Mouse (Mus musculus) C2C12 (cell line): ENCODE results near the gene Lcn12. TPM values are rescaled to one million over a fixed set of nuclear protein-coding genes. Genes with fewer than 3 reads are reported as not detected.

Source experiments
- H3K27me3 ChIP-seq: one replicate; pipeline ENCODE4 v1.6.1; 2011; ENCODE audit not compliant: control insufficient read depth, insufficient read depth, insufficient read length
- H3K36me3 ChIP-seq: one replicate; pipeline ENCODE4 v1.6.1; 2011; ENCODE audit not compliant: control insufficient read depth, insufficient read depth
- H3K4me3 ChIP-seq: one replicate; pipeline ENCODE4 v1.5.1; 2011; ENCODE audit warnings: mild to moderate bottlenecking, control low read depth; ENCODE audit not compliant: poor library complexity, insufficient read depth, severe bottlenecking
- H3K79me2 ChIP-seq: one replicate; pipeline ENCODE4 v1.6.1; 2011; ENCODE audit not compliant: control insufficient read depth, insufficient read depth
- H3K79me3 ChIP-seq: one replicate; pipeline ENCODE4 v1.6.1; 2011; ENCODE audit warnings: low read depth, control low read depth
- H3ac ChIP-seq: one replicate; pipeline ENCODE3; 2011; ENCODE audit warnings: low read depth; ENCODE audit not compliant: control insufficient read depth, insufficient read length
- CEBPB ChIP-seq: IDR thresholded peaks from one replicate; pipeline ENCODE4 v1.6.1; 2011; ENCODE audit warnings: low read depth, mild to moderate bottlenecking, control low read depth, moderate library complexity
- CTCF ChIP-seq: IDR thresholded peaks from one replicate; pipeline ENCODE4 v1.5.1; 2011; ENCODE audit not compliant: control insufficient read depth, insufficient read depth, insufficient read length
- FOSL1 ChIP-seq: IDR thresholded peaks from one replicate; pipeline ENCODE4 v1.8.0; 2011; ENCODE audit warnings: mild to moderate bottlenecking, low read length; ENCODE audit not compliant: poor library complexity, insufficient read depth, severe bottlenecking
- MAX ChIP-seq: IDR thresholded peaks from one replicate; pipeline ENCODE4 v1.6.1; 2011; ENCODE audit warnings: mild to moderate bottlenecking, control low read depth
- MYOD1 ChIP-seq: IDR thresholded peaks from one replicate; pipeline ENCODE4 v1.6.1; 2011; ENCODE audit warnings: low read depth; ENCODE audit not compliant: control insufficient read depth, insufficient read length
- MYOG ChIP-seq: IDR thresholded peaks from one replicate; pipeline ENCODE4 v1.6.1; 2011; ENCODE audit not compliant: control insufficient read depth, insufficient read length; ENCODE audit errors: extremely low read depth
- USF1 ChIP-seq: IDR thresholded peaks from one replicate; pipeline ENCODE4 v1.6.1; 2011; ENCODE audit warnings: low read depth, mild to moderate bottlenecking, control low read depth, moderate library complexity
- polyA plus RNA-seq: library from polyadenylated mRNA; unstranded; fragments of >200 nt; fragmentation: generic; extraction: Trizol; gene quantifications from one replicate; pipeline ENCODE4 v1.2.1, GENCODE M21; 2012; ENCODE audit warnings: missing spikeins

Lcn12 gene
- polyA plus RNA-seq, 1 experiment = not detected

GRCm38 (mm10) chr2:25498622-25499478 is 5.1 kb upstream of the Lcn12 start:
- Histone ChIP-seq H3K79me3 (peaks cover 9% of the 10 kb centered on the region), H3K27me3 (no peaks in the 10 kb centered on the region), H3K79me2 (peaks cover 19% of the 10 kb centered on the region), H3K4me3 (no peak overlapping the region), H3K36me3 (peaks cover 8% of the 10 kb centered on the region), H3ac (no peak overlapping the region)
- TF ChIP-seq USF1 (no peak), MYOG (no peak), CEBPB (no peak), CTCF (no peak), MAX (no peak), MYOD1 (no peak), FOSL1 (no peak)

DNA sequence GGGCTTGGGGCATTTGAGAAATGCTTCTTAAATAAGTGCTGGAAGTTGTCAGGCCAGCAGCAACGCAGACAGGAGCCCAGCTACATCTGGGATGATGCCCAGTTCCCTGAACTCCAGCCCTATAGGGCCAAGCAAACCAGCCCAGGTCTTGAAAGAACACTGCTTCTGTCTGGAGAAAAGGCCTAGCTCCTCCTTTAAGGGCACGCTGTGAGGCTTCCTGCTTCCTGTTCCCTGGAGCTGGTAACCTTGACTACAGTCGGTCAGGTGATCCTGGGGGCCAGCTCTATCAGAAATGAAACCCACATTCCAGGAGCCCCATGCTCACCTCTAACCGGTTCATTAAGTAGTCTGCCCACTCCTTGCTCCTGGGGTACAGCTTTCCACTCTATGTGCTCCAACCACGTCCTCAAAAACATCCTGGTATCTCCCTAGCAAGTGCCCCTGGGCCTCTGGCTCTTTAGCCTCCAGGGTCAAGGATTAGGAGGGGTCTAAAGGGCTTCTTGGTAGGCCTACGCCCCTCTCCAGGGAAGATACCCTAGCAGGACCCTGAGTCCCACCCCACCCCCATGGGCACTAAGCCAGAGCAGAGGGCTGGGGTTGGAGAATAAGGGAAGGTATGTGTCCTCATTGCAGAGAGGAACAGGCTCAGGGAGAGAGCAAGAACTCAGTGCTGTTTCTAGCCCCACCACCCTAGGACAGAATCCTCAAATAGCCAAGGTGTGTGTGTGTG is 4.3 kb upstream of the Lcn12 start:
- peaks cover 9% of the 10 kb centered on the region for H3K79me3 ChIP-seq
- peaks cover 4% of the 10 kb centered on the region for H3K36me3 ChIP-seq
- peaks cover 19% of the 10 kb centered on the region for H3K79me2 ChIP-seq
- no peak for TF ChIP-seq USF1
- no peak for TF ChIP-seq FOSL1
- TF ChIP-seq MYOD1 = no peak
- TF ChIP-seq MAX = no peak
- TF ChIP-seq CEBPB = no peak
- no peak for TF ChIP-seq MYOG
- no peak for TF ChIP-seq CTCF
- no peak overlapping the region for H3ac ChIP-seq
- H3K4me3 ChIP-seq = no peak overlapping the region
- H3K27me3 ChIP-seq = no peaks in the 10 kb centered on the region

DNA sequence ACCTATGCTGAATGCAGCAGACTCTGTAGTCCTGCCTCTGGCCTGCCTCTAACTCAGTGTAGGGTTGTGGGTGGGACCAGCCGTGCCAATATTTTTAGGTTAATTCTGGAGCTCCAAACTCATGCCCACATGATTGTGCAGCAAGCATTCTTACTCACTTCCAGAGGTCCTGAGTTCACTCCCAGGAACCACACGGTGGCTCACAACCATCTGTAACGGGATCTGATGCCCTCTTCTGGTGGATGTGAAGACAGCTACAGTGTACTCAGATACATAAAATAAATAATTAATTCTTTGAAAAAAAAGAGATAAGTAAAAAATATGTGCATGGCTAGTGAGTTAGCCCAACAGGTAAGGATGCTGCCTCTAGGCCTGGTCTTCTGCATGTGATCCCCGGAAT is 2.8 kb upstream of the Lcn12 start:
- Histone ChIP-seq H3K36me3 (no peaks in the 10 kb centered on the region), H3ac (no peak overlapping the region)

GRCm38 (mm10) chr2:25492988-25493387 is 723 bp downstream of the Lcn12 start:
- H3K27me3 ChIP-seq = peaks cover 3% of the 10 kb centered on the region
- H3K36me3 ChIP-seq = no peaks in the 10 kb centered on the region
- H3K79me3 ChIP-seq = no peaks in the 10 kb centered on the region
- H3K79me2 ChIP-seq = no peaks in the 10 kb centered on the region
- no peak overlapping the region for H3ac ChIP-seq
- TF ChIP-seq MYOG (no peak), MAX (no peak), CEBPB (no peak), MYOD1 (no peak), FOSL1 (no peak), USF1 (no peak), CTCF (no peak)
- H3K4me3 ChIP-seq = no peak overlapping the region

More for the DNA sequence above, 2.8 kb upstream of the Lcn12 start:
- TF ChIP-seq FOSL1 = no peak
- peak; percentile 21 for TF ChIP-seq CTCF
- H3K79me2 ChIP-seq = peaks cover 8% of the 10 kb centered on the region
- H3K4me3 ChIP-seq = no peak overlapping the region
- peaks cover 6% of the 10 kb centered on the region for H3K79me3 ChIP-seq
- H3K27me3 ChIP-seq = peaks cover 3% of the 10 kb centered on the region

DNA sequence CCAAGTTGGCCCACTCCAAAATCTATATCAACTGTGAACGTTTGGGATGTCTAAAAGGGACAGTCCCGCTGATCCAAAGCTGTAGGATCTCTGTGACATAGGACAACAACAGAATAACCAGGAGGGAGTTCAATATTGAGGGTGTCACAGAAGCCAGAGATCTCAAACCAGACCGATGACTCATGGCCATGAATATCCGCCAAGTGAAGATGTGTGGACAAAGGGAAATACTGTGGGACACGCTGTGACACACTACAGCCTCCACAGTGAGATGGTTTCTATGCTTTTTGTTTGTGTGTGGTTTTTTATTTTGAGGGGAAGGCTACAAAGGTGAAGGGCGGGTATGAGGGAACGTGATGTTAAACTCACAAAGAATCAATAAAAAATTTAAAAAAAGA is 5.0 kb downstream of the Lcn12 start:
- TF ChIP-seq MYOG = no peak
- TF ChIP-seq MYOD1 = no peak
- no peak for TF ChIP-seq CTCF
- no peak for TF ChIP-seq CEBPB
- no peak for TF ChIP-seq USF1
- no peak for TF ChIP-seq FOSL1
- TF ChIP-seq MAX = no peak
- Histone ChIP-seq H3K4me3 (no peak overlapping the region), H3ac (no peak overlapping the region), H3K27me3 (peaks cover 24% of the 10 kb centered on the region), H3K79me3 (no peaks in the 10 kb centered on the region), H3K36me3 (no peaks in the 10 kb centered on the region), H3K79me2 (no peaks in the 10 kb centered on the region)
